Mouse (Mus musculus): ENCODE measurements around the gene Arhgef39.

Gene Arhgef39

DNA sequence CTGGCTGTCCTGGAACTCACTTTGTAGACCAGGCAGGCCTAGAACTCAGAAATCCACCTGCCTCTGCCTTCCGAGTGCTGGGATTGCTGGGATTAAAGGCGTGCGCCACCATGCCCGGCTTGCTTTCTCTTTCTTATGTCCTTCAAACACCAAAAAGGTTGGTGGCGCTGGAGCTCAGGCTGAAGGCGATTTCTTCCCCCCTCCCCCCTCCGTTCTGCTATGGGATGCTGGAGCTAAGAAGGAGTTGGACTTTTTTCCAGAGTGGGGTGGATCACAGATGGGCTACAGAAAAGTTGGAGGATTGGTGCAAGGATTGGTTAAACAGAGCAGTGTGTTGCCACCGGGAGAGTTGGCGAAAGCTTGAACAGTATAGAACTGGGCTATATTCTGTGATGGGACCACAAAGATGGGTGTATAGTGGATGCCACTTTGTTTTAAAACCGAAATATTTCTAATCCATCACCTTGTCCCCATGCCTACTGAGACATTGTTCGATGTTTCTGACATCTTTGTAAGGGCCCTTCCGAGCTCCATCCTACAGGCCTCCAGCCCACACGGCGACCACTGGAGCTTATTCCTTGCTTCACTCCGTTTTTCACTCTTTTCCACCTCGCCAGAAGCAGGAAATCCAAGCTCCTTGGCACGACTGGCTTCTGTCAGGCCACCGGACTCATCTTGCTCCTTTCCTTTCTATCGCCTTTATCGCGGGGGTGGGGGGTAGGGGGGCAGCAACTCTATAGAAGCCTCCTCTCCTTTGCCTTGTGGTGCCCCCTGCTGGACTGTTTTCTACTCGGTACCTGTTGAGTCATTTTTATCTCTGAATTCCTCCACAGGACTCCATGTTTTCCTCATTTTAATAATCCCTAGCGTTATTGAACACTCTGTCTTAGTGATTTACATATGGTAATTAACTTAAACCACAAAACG lies 20.3 kb downstream of the Arhgef39 start:
- peak in 1 of 2 experiments; percentile 61 for DNase-seq

DNA sequence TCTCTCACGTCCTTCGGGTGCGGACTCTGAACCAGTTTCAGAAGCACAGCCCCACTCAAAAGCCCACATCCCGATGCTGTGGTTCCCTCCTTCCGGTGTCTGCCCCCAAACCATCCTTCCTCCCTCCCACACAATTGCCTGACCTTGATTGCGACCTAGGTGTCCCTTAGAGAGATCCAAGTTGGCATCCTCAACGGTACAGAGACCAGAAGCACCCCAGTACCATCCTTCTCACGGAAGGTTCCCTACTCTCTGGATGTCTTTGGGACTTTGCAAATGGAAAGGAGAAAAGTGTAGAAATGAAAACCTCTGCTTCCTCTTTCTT lies 21.0 kb downstream of the Arhgef39 start:
- peak; percentile 63 to 80 for DNase-seq

DNA sequence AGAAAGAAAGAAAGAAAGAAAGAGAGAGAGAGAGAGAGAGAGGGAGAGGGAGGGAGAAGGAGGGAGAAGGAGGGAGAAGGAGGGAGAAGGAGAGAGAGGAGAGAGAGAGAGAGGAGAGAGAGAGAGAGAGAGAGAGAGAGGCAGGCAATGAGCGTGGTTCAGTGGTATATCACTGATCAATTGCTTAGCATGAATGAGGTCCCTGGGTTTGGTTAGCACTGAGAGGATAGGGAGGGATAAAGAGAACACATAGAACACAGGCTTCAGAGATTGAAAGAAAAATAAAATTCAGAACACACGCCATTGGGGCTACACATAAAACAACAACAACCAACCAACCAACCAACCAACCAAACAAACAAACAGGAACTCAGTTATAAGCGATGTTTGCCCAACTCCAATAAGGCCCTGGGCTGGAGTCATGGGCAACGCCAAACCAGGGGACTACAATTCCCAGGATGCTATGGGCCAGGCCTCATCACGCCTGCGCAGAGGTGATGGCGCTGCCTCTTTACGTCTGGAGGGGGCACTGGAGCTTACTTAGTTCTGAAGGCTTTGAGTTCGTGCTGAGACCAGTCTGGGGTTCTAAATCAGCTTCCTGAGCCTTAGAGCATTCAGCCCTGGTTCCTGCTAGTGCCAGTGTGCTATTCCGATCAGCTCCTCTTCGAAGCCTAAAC lies 21.5 kb downstream of the Arhgef39 start:
- DNase-seq, result peak; percentile 80 to 87

DNA sequence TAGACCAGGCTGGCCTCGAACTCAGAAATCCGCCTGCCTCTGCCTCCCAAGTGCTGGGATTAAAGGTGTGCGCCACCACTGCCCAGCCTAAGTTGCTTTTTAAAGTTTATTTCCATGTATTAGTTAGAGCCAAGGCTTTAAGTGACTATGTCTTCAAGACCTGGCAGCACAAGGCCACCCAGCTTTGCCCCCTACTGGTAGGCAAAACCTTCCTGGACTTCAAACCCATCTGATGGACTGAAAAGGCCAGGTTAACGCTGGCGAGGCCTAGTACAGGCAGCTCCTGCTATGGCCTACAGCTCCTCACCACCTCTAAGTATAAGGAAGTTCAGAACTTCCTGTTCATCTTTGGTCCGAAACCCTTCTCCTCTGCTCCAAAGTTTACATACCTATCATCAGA lies 22.9 kb downstream of the Arhgef39 start:
- no peak for DNase-seq

DNA sequence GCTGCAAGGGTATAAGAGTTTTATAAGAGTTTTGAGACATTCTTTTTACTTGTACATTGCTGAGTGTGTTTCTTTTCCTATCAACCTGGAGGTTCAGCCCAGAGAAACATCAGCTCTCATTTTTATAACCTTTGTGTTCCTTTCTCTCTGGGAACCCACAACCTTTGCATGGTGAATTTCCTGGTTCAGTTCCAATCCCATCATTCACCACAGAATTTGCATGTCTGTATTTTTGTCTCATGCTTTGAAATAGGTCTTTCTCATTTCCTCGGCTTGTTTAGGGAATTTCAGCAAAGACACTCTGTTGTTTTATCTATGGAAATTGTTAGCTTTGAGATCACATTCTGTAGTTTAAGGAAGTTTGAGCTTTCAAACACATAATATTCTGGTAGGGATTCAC lies 25.9 kb downstream of the Arhgef39 start:
- DNase-seq, result no peak

DNA sequence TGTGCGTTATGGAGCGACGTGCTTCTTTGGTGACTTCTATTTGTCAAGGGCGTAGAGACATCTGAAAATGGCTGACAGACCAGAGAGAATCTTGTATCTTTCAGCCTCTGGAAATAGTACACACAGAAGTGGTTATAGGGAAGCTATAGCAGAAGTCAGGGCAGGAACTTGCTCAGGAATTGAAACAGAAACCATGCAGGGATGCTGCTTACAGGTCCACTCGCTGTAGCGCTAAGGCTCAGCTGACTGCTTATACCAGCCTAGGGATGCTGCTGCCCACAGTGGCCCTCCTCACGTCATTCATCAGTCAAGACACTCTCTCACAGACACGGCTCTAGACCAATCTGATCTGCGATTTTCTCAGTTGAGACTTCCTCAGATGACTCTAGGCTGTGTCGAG lies 29.2 kb downstream of the Arhgef39 start:
- no peak for DNase-seq

DNA sequence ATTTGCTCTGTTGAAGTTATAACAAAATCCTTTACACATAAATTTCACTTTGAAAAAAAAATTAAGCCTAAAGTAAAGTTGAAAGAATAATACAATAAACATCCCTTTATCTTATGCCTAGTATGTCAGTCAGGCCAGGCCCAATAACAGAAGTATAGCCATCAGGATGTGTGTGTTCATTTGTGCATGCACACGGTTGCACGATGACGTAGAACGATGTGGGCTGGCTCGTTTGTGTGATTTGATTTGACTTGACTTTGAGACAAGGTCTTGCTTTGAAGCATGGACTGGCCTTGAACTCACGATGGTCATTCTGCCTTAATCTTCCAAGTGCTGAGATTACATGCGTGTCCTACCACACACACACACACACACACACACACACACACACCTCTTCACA lies 32.6 kb downstream of the Arhgef39 start:
- DNase-seq, result no peak

DNA sequence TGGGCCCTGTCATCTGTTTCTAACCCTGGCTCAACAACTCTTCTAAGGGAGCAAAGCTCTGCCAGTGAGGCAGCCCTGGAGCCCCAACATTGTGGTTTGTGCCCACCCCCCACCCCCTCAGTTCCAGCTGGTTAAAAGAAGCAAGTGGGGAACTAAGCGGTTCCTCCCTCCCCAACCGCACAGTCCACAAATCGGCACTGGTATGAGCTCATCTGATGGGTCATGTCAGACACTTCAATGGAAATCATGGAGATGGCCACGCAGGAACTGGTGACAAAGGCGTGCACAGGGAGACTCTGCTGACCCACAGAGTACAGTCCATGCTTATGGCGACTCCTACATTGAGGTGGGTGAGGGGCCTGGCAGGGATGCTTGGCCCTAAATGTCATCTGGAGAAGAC lies 33.6 kb downstream of the Arhgef39 start:
- no peak for DNase-seq

DNA sequence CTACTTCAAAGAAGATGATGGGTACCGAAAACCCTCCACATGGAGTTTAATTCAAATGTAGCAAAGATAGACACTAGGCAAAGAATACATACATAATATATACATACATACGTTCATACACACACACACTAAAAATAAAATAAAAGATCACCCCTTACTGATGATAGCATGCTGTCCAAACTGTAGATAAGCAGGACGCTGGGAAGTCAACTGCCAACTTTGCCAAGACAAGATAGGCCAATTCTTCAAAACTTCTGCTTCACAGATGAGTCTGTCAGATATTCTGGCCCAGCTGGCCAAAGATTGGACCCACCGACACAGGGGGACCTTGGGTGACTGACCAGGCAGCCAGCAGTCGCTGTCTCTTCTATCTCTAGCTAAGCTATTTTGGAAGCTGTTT lies 36.4 kb downstream of the Arhgef39 start:
- no peak for DNase-seq

DNA sequence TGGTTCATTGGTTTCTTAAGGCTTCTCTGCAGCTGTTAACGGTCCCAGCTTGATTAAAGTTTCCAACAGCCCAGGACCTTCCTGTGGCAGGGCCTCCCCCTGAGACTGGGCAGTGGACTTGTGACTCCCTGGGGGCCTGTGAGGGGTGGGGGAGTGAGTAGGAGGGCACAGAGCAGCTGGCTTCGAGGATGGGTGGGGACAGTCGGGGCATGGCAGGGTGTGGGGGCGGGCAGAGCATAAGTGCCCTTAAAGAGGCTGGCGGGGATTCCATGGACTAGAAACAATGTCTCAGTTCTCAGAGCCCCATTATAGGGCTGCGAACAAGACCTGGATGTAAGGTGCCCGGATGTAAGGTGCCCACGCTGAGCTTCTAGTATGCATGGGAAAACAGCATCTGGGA lies 42.4 kb downstream of the Arhgef39 start:
- no peak for DNase-seq

DNA sequence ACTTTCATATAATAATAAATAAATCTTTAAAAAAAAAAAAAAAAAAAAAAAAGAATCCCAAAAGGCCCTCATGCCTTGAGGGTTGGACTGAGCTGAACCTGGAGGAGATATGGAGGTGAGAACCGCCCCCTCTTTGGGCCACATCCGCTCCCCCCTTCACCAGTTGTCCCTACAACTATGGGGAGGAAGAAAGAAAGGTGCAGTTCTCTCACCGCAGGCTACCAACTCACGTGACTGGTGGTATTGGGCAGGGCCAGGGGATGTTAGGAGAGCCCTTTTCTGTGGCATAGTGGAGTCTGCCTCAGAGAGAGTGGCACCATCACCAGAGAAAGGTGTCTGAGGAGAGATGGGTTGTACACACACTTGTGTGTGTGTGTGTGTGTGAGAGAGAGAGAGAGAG lies 43.0 kb downstream of the Arhgef39 start:
- DNase-seq, result peak; percentile 56 to 77

DNA sequence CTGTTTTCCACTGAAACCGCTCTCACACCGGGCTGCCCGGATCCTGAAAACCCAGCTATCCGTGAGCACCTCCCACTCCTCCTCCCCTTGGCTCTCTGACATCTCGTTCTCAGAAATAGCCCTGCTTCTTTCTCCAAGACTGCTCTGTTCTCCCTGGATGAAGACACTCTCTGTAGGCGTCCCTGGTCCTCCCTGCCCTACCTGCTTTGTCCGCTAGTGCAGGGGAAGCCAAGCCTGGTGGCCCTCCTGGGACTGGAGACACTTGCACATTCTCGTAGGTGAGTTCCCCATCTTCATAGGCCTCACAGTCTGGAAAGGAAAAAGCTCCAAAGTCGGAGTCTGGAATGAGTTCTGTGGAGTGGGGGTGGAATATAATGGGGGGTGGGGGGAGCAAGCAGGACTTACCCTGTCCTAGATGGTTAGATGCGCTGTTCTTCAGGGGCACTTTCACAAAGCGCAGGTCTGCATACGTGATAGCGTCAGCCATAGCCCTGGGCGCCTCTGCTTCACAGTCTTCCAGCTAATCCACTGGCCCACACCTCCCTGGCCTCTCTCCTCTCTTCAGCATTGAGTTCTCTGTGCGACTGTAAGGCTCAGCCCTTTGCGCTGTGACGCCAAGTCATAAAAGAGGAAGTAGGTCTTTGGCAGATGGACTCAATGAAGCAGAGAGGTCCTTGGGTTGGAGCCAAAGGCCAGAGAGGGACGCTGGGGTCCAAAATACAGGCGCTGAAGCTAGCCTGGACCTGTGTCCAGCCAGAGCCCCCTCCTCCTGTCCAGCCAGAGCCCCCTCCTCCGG lies 45.3 kb downstream of the Arhgef39 start, which contains the start of gene Cd72:
Cd72 (minus strand) TSS at position 588 of the 796 bp plus-strand sequence.
- no peak for DNase-seq

DNA sequence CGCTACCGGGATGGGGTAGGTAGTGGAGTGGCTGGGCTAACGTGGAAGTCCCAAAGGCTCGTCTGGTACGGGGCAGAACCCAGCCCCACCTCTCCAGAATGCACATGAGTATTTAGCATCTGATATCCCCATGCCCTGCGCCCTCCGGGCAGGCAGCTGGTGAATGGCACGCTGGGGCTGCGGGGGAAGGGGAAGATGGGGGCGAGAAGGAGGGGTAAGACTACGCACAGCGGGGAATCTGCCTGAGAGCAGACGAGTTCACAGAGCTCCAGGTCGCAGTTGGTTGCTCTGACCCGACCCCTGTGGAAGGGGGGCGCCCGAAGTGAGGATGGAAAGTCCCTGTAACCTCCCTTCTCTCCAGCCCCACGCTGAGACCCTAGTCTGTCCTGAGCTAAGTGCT lies 46.1 kb downstream of the Arhgef39 start:
- DNase-seq, result no peak

DNA sequence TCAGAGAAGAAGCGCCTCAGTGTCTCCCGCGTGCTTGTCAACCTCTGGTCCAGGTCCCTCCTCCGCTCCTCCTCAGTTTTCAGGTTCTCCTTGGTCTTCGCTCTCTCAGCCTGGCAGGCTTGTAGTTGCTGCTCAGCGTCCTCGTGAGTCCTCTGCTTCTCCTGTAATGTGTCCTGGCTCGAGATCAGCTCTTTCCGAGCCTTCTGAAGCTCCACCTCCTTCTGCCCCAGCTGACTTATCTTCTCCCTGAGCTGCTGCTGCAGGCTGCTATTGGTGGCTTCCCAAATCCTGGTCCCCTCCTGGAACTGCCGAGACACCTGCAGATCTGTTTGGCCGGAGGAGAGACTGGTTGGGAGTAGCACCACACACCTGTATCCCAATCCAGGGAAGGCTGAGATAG lies 47.2 kb downstream of the Arhgef39 start:
- DNase-seq, result no peak

DNA sequence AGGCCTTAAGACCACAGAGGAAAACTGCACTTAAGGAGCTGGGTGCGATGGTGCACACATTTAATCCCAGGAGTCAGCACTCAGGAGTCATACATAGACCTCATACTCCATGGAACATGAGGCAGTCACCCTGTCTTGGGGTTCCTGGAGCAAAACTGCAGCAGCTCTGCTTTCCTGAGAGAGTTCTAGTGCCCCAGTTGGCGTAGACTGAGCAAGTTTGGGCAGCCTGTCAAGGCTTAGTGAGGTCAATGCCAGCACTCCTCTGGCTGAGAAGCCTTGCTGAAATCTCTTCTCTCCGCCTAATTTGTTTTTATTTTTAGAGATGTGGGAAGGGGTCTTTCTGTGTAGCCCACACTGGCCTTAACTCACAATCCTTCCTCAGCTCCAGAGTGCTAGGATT lies 50.9 kb downstream of the Arhgef39 start:
- DNase-seq, result no peak

DNA sequence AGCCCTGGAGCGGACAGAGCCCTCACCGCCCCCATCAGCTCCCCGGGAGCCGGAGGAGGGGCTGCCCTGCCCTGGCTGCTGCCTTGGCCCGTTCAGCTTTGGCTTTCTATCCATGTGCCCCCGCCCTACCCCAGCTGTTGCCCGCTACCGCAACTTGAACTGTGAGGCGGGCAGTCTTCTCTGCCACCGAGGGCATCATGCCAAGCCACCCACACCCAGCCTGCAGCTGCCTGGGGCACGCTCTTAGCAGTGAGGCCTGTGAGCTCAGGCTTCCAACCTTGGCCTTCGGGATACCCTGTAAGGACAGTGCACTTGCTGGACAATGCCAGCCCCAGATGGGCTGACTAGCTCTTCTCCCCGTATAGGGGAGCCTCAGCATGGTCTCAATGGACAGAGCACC lies 52.2 kb downstream of the Arhgef39 start:
- DNase-seq, result no peak
